Mouse (Mus musculus): Measurements from ENCODE around the gene Il4ra. TPM values are rescaled to one million over a fixed set of nuclear protein-coding genes. Genes with fewer than 3 reads are reported as not detected.

Il4ra gene
- polyA plus RNA-seq, 1 experiment from 2014 or later = 16.5 TPM

Other genes with a start within 250 kb of the Il4ra start
- 14.5 and 15.6 TPM in 2 replicates for gene Kdm8, start 107.4 kb upstream of the Il4ra start, polyA plus RNA-seq (2015; fragmentation: Nextera tagmentation; extraction: Ambion mirVana)
- gene Nsmce1, start 60.5 kb upstream of the Il4ra start, polyA plus RNA-seq (2015; fragmentation: Nextera tagmentation; extraction: Ambion mirVana) = 157 and 164 TPM in 2 replicates
- gene Il21r, start 51.3 kb downstream of the Il4ra start, polyA plus RNA-seq (2015; fragmentation: Nextera tagmentation; extraction: Ambion mirVana) = 0.30 and 0.74 TPM in 2 replicates
- 27.7 and 29.5 TPM in 2 replicates for gene Gtf3c1, start 155.7 kb downstream of the Il4ra start, polyA plus RNA-seq (2015; fragmentation: Nextera tagmentation; extraction: Ambion mirVana)
- gene D430042O09Rik, start 155.8 kb downstream of the Il4ra start, polyA plus RNA-seq (2015; fragmentation: Nextera tagmentation; extraction: Ambion mirVana) = 7.5 and 8.0 TPM in 2 replicates